Mouse (Mus musculus): Measurements from ENCODE around the gene Usp47.

Gene Usp47

DNA sequence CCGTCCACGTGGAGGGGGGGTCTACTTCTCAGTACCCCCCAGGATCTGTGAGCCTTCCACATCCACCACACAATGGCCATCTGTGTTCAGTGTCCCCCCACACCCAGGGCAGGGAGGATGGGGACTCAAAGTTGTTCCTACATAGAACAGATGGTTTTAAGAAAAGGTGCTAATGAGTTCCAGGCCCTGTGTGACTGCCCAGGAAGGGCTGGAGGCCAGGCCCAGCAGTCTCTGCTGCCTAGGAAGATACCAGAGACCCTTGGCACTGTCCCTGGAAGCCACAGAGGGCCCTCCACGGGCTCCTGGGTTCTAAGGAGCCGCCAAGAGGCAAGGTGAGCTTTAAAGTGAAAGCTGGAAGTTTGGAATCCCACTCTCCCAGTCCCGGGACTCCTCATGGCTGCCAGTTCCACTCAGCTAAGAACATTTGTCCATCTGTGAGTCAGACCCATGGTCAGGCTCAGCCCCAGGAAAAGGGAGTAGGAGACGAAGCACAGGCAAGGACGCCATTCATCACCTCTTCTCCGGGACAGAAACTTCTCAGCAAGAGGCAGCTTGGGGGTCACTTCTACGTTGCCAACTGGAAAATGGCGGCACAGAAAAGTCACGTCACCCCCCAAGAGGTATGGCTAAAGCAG is 98.7 kb downstream of the Usp47 start:
- DNase-seq (ENCODE audit: low read depth, low spot score), result no peak

DNA sequence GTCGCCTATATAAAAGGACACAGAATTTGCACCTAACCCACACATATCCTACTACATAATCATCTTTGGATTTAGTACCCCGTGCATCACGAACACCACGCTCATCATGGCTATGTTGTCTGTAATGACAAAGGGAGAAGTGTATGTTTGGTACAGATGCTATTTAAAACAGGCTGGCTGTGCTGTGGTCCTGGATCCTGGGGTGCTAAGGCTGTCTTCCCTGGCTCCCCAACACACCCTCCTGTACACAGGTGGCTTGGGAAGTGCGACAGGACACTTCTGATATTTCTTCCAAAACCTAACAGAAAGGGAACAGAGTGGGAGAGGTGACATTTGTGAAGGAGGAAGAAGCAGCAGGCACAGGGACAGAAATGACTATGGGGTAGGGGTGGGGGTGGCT is 100.3 kb downstream of the Usp47 start:
- DNase-seq (ENCODE audit: low read depth, low spot score), result no peak

DNA sequence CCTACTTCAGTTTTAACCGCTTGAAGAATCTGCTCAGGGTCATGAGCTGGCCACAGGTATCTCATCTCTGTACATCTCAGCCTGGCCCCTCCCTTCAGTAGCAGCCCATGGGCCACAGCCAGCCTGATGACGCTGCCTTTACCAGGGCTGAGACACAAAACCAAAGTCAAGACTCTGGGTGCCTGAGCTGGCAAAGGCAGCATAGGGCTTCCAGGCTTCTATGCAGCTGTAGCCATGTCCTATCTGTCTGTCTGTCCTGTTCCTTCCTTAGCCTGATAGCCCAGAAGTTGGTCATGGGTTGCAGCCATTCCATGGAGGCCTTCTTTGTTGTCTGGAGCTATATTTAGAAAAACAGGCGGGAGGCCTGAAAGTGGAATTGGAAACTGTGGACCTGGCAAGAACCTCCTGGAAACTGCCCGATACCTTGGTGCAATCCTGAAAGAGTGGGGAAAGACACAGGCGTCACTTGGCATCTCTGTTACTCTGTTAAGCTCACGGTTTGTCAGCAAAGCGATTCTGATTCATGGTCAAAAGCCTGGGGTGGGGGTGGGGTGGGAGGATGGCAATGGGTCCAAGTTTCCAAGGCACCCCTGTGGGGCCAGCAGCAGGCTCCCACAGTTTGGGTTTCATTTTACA is 102.4 kb downstream of the Usp47 start:
- DNase-seq (ENCODE audit: low read depth, low spot score), result no peak

DNA sequence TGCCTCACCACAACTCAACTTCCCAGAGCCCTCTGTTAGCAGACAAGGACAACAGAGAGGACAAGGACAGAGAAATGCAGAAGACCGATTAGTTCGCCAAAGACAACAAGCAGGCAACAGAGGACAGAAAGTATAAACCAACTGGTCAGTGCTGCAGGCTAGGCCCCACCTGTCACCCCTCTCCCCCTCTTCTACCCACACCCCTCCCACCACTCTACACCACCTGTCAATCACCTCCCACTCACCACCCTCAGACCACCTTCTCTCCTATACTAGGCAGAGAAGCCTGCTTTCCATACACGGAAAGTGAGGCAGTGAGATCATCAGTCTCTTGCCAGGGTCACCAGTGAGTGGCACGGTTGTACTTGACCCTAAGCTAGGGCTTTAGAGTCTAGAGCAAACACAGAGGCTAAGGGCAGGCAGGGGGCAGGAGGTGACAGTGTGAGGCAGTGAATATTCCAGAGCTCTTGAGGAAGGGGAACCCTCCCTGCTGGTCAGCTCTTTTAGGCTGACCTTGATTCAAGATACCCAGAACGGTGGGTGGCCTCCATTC is 103.9 kb downstream of the Usp47 start:
- no peak for DNase-seq (ENCODE audit: low read depth, low spot score)

DNA sequence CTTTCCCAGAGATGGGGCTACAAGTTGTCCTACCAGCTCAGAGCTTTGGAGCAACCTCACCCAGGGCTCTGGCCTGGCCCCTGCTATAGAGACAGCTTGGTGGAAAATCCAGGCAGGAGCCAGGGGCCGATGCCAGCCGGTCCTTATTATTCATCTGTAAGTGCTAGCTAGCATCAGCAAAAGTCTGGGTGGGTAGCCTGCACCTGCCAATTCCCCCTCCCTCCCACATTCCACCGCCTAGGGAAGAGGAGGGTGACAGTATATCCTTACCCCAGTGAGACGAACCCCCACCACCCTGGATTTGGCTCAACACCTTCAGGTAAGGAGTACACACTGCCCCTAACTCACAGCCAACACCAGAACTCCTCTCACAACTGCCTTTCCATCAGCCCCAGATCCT is 104.7 kb downstream of the Usp47 start:
- no peak for DNase-seq (ENCODE audit: low read depth, low spot score)

DNA sequence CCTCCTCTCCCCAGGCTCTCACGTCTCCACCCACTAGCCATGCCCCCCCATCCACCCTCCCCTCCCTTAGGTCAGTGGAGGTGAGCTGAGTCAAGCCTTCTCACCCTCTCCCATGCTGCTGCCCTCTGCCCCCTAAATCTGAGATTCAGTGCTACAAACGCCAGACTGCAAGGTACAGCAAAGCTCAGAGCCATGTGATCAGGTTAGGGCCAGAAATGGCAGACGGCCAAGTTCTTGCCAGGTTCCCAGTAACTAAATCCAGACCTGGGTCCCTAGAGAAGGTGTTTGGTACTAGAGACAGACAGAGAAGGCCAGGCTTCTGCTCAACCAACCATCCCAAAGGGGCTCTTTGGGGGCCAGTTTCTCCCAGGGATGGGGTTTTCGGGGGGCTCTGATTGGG is 105.5 kb downstream of the Usp47 start:
- DNase-seq (ENCODE audit: low read depth, low spot score), result no peak

DNA sequence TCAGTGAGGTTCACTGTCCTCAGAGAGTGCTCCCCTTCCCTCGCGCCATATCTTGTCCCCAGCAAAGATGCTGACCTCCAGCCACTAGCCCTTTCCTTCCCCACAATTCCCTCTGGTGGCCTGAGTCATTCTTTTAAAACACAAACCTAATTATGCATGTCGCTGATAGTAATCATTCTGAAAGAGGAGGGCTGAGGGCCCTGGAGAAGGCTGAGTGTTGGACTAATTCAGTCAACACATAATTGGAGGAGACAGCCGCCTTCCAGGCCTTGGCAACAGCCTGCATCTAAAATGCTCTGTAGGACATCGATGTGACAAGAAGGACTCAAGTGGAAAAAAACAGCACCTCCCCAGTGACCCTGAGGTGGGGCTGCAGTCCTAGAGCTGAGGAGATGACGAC is 106.5 kb downstream of the Usp47 start:
- DNase-seq (ENCODE audit: low read depth, low spot score), result peak; percentile 40

DNA sequence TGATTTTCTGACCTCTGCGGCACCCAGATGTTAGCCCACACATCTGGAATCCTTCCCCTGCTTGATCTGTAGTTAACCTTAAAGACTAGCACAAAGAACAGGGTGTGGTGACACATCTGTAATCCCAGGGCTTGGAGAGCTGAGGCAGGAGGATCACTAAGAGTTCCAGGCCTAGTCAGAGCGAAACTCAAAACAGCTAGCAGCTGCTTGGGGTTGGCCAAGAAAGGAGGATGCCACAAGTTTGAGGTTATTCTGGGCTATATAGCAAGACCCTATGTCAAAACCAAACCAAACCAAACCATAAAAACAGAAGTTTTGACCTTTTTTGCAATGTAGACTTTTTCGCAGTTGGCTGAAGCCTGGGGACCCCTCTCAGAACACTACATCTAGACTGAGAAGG is 107.4 kb downstream of the Usp47 start:
- no peak for DNase-seq (ENCODE audit: low read depth, low spot score)

DNA sequence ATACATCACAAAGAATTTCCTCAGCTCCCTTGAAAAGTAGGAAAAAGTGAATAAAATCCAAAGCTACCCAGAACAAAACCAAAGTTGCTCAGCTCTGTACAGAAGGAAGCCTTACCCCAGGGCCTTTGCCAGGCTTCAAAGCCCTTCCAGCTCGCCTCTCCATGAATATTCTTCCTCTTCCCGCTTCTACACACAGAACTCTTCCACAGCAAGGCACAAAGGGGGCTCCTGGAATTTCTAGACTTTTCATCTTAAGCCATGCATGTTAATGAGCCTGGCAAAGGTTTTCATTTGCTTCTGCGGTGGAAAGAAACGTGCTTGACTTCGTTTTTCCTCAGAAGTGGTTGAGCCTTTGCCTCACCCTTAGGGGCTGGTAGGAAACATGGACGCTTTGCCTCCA is 108.7 kb downstream of the Usp47 start:
- DNase-seq (ENCODE audit: low read depth, low spot score), result no peak

DNA sequence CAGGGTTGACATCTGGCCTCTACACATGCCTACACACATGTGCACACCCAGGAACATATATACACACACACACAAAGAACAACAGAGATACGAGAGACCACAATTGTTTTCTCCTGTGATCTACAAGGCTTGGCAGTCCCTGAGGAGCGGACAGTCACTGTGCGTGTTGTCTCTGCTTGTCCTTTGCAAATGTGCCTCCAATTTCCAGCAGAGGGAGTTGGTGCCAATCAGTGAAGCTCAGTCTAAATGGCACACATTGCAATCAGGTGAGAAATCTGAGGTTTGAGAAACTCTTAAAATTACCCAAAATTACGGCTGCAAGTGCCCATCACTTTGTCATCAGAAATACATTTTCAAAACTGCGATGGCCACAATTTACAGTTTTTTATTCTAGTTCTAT is 110.0 kb downstream of the Usp47 start:
- no peak for DNase-seq (ENCODE audit: low read depth, low spot score)

DNA sequence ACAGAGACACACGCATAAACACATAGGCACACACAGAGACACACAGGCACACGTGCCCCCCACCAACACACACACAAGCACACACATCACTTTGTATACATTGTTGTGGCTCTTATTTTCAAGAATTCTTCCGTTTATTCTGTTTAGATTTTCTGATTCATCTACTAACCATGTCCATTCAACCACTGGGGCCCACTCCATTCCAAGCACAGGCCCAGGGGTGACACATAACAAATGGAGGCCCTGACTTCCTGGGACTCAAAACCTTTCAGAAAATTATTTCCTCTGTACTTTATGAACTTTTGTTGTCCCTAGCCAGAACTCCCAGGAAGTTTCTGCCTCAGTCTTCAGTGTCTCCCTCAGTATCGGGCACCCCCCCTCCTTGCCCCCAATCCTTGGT is 111.9 kb downstream of the Usp47 start:
- DNase-seq (ENCODE audit: low read depth, low spot score), result no peak

DNA sequence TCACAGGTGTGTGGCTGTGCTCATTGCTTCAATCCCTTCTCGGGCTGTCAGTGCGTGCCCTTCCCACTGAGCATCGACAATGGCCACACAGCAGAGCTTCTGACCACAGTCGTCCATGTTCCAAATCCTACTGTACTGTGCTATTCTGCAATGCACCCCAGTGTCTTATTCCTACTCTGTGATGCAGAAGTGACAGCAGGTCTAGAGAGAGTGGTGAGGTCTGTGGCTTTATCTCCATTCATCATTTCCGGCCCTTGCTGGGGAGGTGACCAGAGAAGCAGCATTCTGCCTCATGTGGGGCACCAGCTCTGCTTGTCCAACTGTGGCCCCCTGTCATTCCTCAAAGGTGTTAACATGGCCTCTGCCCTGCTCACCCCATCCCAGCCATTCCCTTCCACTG is 113.2 kb downstream of the Usp47 start:
- no peak for DNase-seq (ENCODE audit: low read depth, low spot score)

DNA sequence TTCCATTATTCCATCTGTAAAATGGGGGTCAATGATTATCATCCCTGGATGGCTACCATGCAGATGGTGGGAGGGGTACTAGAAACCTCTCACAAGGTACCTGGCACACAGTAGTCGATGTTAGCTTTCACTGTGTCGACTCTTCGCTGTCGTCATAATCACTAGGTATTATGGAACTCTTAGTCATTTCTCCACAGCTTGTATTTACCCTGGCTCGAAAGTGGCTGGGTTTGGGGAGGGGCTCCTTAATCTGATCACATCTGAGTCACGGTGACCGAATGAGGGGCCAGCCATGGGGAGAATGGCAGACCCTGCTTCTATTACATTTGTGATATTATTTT is 114.8 kb downstream of the Usp47 start:
- no peak for DNase-seq (ENCODE audit: low read depth, low spot score)

DNA sequence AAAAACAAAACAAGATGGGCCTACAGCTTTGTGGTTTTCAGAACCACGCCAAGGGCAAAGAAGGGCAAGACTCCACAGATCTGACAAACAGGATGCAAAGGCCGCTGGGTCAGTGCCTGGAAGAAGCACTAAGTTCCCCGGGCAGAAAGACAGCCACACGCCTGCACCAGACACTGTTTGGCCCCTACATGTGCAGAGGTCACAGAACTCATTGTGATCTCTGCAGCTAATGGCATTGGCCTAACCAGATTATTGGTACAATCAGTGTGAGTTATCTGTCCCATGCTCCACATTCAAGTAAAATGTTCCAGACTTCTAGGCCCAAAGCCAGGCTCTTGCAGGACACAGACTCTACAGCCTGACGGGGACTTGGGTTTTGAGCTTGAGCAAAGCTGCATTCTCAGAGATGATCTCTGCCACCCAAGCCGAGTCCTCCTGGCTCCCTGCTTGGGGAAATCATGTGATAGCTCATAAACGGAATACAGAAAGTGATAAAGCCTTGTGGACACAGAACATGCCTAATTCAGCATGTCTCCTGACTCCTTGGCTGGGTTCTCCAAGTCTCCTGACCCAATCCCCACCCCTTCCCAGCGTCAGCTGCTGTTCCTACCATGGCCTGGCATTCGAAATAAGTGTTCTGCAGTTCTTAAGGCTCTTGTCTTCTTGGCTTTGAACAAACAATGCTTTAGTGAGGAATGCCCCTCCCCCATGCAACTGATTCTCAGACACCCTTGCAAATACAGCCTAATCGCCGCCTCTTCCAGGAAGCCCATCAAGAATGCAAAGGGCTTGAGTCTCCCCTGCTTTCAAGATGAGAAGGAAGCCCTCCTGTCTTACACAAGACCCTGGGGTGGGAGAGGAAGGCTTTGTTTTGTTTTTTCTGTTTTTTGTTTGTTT is 115.5 kb downstream of the Usp47 start:
- no peak for DNase-seq (ENCODE audit: low read depth, low spot score)

DNA sequence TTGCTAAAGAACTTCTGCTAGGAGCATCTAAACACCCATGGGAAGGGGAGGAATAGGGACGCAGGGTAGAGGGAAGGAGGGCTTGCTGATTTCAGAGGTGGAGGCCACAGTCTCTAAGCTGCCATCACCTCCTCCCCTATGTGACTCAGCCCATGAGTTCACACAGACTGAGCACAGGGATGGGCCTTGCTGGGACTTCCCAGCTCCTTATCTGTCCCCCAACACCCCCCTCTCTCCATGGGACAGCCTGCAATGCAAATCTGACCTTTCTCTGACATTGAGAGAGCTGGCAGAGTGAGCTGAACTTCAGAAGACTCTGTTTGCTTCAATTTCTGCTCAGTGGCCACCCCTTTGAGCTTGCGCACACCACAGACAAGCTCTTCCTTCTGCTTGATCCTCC is 117.4 kb downstream of the Usp47 start:
- DNase-seq (ENCODE audit: low read depth, low spot score), result no peak

DNA sequence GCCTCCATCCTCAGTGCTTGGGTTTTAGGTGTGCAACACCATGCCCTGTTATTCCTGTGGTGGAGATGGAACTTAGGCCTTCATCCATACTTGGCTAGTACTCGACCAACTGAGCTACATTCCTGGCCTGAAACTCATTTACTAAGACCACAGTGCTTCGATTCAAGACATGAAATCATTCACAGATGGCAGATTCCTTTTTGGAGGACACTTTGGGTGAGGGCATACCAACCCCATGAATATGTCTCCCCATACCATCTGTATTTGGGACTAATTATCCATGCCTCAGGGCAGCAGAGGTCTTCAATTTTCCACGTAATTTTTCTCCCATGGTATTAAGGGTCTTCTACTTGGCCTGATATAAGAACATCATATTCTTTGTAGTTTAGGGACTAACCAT is 119.3 kb downstream of the Usp47 start:
- no peak for DNase-seq (ENCODE audit: low read depth, low spot score)

DNA sequence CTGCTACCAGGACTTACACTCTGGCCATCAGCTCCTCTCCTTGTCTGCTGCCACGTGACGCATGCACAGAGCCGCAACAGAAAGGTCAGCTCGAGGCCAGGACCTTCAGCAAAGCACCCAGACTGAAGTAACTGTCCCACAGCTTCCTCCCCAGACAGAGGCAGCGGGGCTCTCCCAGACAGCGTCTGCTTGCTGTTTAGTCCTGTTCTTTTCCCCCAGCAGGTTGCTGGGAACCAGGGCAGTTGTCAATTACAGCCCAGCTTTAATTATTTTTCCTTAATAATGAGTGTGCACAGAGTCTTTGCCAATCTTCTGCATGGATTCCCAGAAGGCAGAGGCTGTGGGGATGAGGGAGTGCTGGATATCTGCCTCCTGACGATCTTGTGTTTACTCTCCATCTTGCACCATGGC is 119.8 kb downstream of the Usp47 start:
- no peak for DNase-seq (ENCODE audit: low read depth, low spot score)

DNA sequence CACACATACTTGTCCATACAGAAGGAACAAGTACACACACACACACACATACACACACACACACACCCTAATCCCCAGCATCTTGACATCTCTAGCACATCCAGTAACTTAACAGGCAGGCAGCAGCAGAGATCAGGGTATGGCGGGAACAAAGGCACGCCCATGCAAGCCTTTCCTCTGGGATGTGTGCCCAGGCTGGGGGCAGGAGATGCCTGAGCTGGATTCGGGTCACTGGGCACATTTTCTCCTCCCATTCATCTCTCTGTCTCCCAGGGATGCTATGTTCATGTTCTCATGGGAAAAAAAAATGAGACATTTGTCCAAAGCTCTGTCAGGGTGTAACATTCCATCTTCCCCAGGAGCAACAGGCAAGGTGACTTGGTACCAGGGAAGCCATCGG is 120.7 kb downstream of the Usp47 start:
- DNase-seq (ENCODE audit: low read depth, low spot score), result no peak

DNA sequence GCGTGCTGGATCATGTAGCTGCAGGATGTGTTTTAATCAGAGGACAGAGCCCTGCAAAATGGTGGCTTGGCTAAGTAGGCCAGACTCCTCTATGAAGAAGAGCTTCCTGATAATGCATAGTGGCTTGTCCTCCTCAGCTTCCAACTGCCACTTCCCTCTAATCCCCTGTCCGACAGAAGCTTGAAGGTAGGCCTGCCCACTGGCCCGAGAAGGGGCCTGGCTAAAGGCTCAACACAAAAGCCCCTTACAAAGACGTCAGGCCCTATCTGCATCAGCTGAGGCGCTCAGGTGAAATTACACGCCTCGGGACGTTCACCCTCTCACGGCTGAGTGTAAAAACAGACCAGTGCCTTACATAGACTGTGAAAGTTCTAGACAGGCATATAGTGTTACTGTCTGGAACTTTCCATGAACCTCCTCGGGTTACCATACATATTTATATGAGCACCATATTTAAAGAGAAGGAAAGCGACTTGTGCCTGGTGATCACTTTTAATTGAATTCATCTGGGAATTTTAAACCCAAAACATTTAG is 121.4 kb downstream of the Usp47 start:
- DNase-seq (ENCODE audit: low read depth, low spot score), result no peak

DNA sequence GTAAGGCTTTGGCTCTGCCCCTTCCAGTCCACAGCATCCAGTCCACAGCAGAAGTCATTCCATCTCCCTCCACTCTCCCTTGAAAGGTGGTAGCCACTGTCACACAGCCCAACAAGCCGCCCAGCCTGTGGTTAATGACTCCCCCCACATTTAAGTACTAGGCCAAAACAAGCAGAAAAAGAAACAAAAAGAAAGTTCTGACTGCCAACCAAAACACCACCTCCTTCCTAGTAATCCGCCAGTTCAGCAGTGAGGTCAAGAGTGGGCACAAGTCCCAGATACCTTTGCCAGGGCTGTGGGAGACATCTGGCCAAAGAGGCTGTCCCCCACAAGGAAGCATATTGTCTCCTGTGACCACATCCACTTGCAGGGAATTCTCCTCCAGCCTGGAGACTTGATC is 124.7 kb downstream of the Usp47 start:
- no peak for DNase-seq (ENCODE audit: low read depth, low spot score)

DNA sequence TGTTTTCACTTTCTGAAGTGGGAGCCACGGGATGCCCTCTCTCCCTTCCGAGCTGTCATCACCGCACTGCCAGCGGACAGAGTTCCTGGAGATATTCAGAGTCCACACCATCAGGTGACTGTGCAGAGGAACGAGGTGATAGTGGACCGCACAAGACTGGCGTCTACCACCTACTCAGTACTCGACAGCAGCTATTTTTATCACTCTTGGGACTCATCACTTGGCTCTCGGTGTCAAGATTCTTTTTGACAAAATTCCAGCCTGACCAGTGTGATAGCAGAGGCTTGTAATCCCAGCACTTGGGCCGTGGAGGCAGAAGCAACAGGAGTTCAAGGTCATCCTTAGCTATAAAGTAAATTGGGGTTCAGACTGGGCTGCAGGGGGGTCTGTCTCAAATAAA is 125.8 kb downstream of the Usp47 start:
- DNase-seq (ENCODE audit: low read depth, low spot score), result no peak

DNA sequence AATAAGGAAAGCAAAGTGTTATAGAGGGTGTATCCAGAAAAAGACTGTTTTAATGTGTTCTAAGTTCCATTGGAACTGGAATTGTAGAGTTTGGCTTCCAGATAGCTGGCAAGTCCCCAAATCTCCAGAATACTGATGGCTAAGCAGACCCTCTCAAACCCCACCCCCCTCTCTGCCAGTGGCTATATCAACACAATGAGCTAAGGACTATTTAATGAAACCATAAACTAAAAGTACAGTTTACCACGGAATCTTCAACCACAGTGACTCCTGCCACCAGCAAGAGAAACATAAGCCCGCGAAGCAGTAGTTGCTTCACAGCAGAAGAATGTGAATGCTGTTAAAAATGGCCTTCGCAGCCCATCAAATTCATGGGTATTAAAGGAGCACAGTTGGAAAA is 131.1 kb downstream of the Usp47 start:
- DNase-seq (ENCODE audit: low read depth, low spot score), result no peak

Measured in retina, postnatal 7 days (tissue).